Mouse (Mus musculus) small intestine, adult 2 months (tissue): ENCODE results near the gene Vav2.

Source experiments
- CTCF ChIP-seq: fragments of 200-500 bp; IDR thresholded peaks from 2 replicates; pipeline ENCODE4 v1.5.1; 2012; ENCODE audit warnings: low read depth, mild to moderate bottlenecking, control low read depth, inconsistent platforms, low read length, moderate library complexity, mixed read lengths; ENCODE audit not compliant: insufficient replicate concordance, insufficient read length; ENCODE audit errors: extremely low read depth
- POLR2A ChIP-seq: fragments of 200-500 bp; IDR thresholded peaks from 2 replicates; pipeline ENCODE4 v1.6.1; 2012; ENCODE audit warnings: low read depth, mild to moderate bottlenecking, control low read depth, inconsistent platforms, low read length, moderate library complexity

DNA sequence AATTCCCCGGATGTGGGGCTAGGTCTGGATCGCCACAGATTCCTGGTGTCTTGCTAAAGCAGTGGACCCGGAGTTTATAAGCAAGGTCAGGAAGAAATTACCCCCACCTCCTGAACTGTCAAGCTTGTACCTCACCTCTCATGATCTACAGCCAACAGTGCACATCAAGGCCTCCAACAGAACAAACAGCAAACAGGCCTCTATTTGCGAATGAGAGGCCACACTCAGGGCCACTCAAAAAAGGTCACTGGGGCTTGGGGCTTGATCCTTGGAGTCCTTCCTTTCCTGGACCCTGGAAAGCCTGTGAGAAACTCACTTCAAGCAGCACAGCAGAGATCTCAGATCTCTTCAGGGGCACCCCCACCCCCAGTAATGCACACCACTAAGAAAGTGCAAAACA lies 47.1 kb upstream of the Vav2 start:
- TF ChIP-seq CTCF (no peak), POLR2A (no peak)
